ENCODE assay signal across 16 mouse cellular contexts in the genomic region with DNA sequence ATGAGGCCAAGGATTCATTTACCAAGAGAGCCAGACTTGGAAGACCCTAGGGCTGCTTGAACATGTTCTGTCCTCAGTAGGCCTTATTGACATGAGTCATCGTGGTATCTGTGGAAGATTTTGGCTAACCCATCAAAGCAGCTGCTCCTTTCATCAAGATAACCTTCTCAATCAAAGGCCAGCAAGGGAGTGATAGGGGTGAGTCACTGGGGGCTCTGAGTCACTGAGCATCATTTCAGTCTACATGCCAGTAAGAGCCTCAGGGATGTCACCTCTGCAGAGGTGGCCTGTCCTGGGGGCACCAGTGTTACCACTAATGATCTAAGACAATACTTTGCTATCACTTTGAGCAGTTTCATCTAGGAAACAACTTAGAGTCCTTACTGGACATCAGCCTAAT.
"Had no signal": no experiment of that assay in that cellular context is flagged by ENCODE, and none has a peak within 500 bp of the region (broad histone marks: within the 10 kb centered on the region; RNA-seq: fewer than 3 reads in every experiment).

No protein-coding gene starts in this region.

- H3K4me1 ChIP-seq: lung, embryonic 15.5 days; megakaryocyte, embryonic 14.5 days; midbrain, embryonic 13.5 days; midbrain, embryonic 15.5 days; neural tube, embryonic 12.5 days; stomach, embryonic 15.5 days had no signal

- H3K36me3 ChIP-seq: lung, embryonic 15.5 days; midbrain, embryonic 13.5 days; midbrain, embryonic 15.5 days; neural tube, embryonic 12.5 days; stomach, embryonic 15.5 days had no signal

- H3K27ac ChIP-seq: lung, embryonic 15.5 days; macrophage; midbrain, embryonic 13.5 days; midbrain, embryonic 15.5 days; neural tube, embryonic 12.5 days; stomach, embryonic 15.5 days; stomach, postnatal 0 days had no signal

- H3K4me2 ChIP-seq: lung, embryonic 15.5 days; midbrain, embryonic 11.5 days; midbrain, embryonic 13.5 days; midbrain, embryonic 15.5 days; neural tube, embryonic 12.5 days; stomach, embryonic 15.5 days had no signal

- H3K27me3 ChIP-seq: lung, embryonic 15.5 days; megakaryocyte, embryonic 14.5 days; midbrain, embryonic 13.5 days; midbrain, embryonic 15.5 days; neural tube, embryonic 12.5 days; stomach, embryonic 15.5 days had no signal

- H3K9ac ChIP-seq: lung, embryonic 15.5 days; midbrain, embryonic 13.5 days; midbrain, embryonic 15.5 days; neural tube, embryonic 12.5 days; stomach, embryonic 15.5 days had no signal

- DNase-seq: lung, postnatal 14 days; lung, postnatal 36 days; right cerebral cortex, postnatal 14 days; thymus, adult 2 months; thymus, postnatal 25 days; thymus, postnatal 4 days had no signal

- H3K4me3 ChIP-seq: lung, embryonic 15.5 days; megakaryocyte, embryonic 14.5 days; midbrain, embryonic 13.5 days; midbrain, embryonic 15.5 days; neural tube, embryonic 12.5 days; stomach, embryonic 15.5 days had no signal

- H3K9me3 ChIP-seq: lung, embryonic 15.5 days; megakaryocyte, embryonic 14.5 days; midbrain, embryonic 13.5 days; midbrain, embryonic 15.5 days; neural tube, embryonic 12.5 days; stomach, embryonic 15.5 days had no signal

- ATAC-seq: lung, postnatal 0 days; midbrain, embryonic 13.5 days; midbrain, embryonic 15.5 days had no signal
